Mouse (Mus musculus) forebrain, embryonic 14.5 days (tissue): Measurements from ENCODE around the gene Pde2a. TPM values are rescaled to one million over a fixed set of nuclear protein-coding genes. Genes with fewer than 3 reads are reported as not detected.
A peak's percentile ranks its signal among the peaks of the same experiment; 100 is the strongest.

Source experiments
- ATAC-seq: fragments of 200-750 bp; cut with Nextera tagmentation; 2 replicates; pipeline ENCODE4 v1.8.0; 2017; ENCODE audit warnings: mild to moderate bottlenecking, moderate library complexity
- DNase-seq: peaks from one replicate; pipeline ENCODE4 v3.0.0-alpha.2; 2015; ENCODE audit warnings: low spot score
- H3K27ac ChIP-seq: fragments of 300-500 bp; sonication (generic); 2 replicates; pipeline ENCODE4 v1.5.1; 2014; ENCODE audit warnings: low read depth, mild to moderate bottlenecking, control low read depth, low read length, moderate library complexity
- H3K27me3 ChIP-seq: fragments of 300-500 bp; sonication (generic); replicated peaks from 2 replicates; pipeline ENCODE4 v1.6.1; 2014; ENCODE audit warnings: low read length, control low read depth, mixed read lengths; ENCODE audit not compliant: control insufficient read depth, insufficient read depth
- H3K36me3 ChIP-seq: fragments of 300-500 bp; sonication (generic); 2 replicates; pipeline ENCODE4 v1.6.1; 2014; ENCODE audit warnings: low read length, control low read depth; ENCODE audit not compliant: control insufficient read depth, insufficient read depth
- H3K4me1 ChIP-seq: fragments of 300-500 bp; sonication (generic); 2 replicates; pipeline ENCODE4 v1.6.1; 2014; ENCODE audit warnings: antibody characterized with exemption, low read length, control low read depth; ENCODE audit not compliant: control insufficient read depth, insufficient read depth
- H3K4me2 ChIP-seq: fragments of 300-500 bp; sonication (generic); 2 replicates; pipeline ENCODE4 v1.6.1; 2014; ENCODE audit warnings: mild to moderate bottlenecking, control low read depth, low read length
- H3K4me3 ChIP-seq: fragments of 300-500 bp; sonication (generic); 2 replicates; pipeline ENCODE4 v1.5.1; 2014; ENCODE audit warnings: low read depth, low read length, control low read depth
- H3K9ac ChIP-seq: fragments of 300-500 bp; sonication (generic); 2 replicates; pipeline ENCODE4 v1.6.1; 2014; ENCODE audit warnings: mild to moderate bottlenecking, low read length, control low read depth, moderate library complexity
- H3K9me3 ChIP-seq: fragments of 300-500 bp; sonication (generic); replicated peaks from 2 replicates; pipeline ENCODE4 v1.6.1; 2016; ENCODE audit warnings: low read length, control low read depth, mixed read lengths; ENCODE audit not compliant: control insufficient read depth
- WGBS: fragments of 180-500 bp; shearing (Covaris S2); extraction: QIAGEN DNeasy Blood & Tissue Kit; methylation state at CpG from one replicate; pipeline ENCODE4 v1.1.7; 2014; 5-methylcytosine and 5-hydroxymethylcytosine counted together
- polyA plus RNA-seq: library from polyadenylated mRNA; unstranded; fragments of >200 nt; fragmentation: Nextera tagmentation; extraction: Ambion mirVana; gene quantifications from 2 replicates; pipeline ENCODE4 v1.2.1, GENCODE M21; 2014

The Pde2a gene
- polyA plus RNA-seq, 1 experiment from 2014 or later: 27.0 TPM

DNA sequence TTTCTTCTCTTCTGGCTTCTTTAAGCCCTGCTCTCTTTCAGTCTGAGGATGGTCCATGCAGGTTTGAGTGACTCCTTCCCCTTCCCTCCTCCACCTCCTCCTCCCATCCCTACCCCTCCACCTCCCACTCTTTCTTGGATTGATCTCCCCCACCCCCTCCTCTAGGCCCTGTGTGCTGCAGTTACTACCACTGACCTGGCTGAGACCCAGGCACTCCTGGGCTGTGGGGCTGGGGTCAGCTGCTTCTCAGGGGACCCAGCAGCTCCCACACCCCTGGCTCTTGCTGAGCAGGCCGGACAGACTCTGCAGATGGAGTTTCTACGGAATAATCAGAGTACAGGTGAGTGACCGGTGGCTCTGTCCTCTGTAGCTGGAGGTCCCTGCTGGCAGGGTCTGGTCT, 26.9 kb upstream of the Pde2a start:
- Histone ChIP-seq H3K36me3 (no peaks in the 10 kb centered on the region), H3K9me3 (no peaks in the 10 kb centered on the region), H3K4me3 (no peak overlapping the region), H3K4me2 (no peak overlapping the region), H3K4me1 (no peaks in the 10 kb centered on the region), H3K9ac (no peak overlapping the region), H3K27me3 (no peaks in the 10 kb centered on the region), H3K27ac (no peak overlapping the region)
- DNase-seq (no peak), ATAC-seq (no peak)
- 72% methylated on average over 3 of the region's 3 CpGs for WGBS

DNA sequence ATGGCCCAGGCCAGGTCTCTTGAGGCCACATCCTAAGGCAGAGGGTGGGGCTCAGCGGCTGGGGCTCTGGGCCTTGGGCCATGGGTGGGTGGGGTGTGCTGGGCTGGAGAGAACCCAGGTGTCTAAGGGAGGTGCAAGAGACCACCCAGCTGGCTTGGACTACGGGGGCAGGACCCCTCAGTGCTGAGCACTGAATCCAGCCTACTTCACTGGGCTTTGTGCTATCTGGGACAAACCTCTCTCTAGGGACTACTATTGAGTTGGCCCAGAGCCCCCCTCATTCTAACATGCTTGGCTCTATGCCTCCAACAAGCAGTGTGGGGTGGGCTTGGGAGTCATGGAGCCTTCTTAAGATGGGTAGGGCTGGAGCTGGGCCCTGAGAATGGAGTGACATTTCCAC, 26.0 kb upstream of the Pde2a start:
- Histone ChIP-seq H3K27ac (no peak overlapping the region), H3K36me3 (no peaks in the 10 kb centered on the region), H3K4me1 (no peaks in the 10 kb centered on the region), H3K27me3 (no peaks in the 10 kb centered on the region), H3K4me2 (no peak overlapping the region), H3K9ac (no peak overlapping the region), H3K9me3 (no peaks in the 10 kb centered on the region), H3K4me3 (no peak overlapping the region)
- 95% methylated on average over 2 of the region's 2 CpGs for WGBS
- DNase-seq (no peak), ATAC-seq (no peak)

DNA sequence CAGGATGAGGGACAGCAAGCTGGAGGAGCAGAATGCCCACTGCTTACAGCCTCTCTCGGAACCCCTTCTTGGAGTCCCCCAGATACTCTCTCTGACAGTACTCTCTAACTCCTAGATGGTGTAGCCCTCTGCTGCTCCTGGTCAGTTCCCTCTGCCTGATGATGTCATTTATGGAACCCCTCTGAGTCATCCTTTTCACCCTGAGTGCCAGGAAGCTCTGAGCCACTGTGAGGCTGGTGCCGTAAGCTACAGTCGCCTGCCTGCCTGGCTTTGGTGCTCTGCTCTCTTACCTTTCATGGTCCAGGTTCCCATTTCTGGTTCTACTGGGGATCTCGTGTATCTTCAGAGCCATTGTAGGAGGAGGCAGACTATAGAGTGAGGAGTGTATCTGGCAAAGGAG, 24.3 kb upstream of the Pde2a start:
- H3K4me3 ChIP-seq: no peak overlapping the region
- H3K9me3 ChIP-seq: no peaks in the 10 kb centered on the region
- H3K4me2 ChIP-seq: no peak overlapping the region
- no peaks in the 10 kb centered on the region for H3K27me3 ChIP-seq
- H3K9ac ChIP-seq: no peak overlapping the region
- H3K36me3 ChIP-seq: no peaks in the 10 kb centered on the region
- no peak overlapping the region for H3K27ac ChIP-seq
- H3K4me1 ChIP-seq: no peaks in the 10 kb centered on the region
- DNase-seq (no peak), ATAC-seq (no peak)
- 89% methylated on average over 4 of the region's 4 CpGs for WGBS

DNA sequence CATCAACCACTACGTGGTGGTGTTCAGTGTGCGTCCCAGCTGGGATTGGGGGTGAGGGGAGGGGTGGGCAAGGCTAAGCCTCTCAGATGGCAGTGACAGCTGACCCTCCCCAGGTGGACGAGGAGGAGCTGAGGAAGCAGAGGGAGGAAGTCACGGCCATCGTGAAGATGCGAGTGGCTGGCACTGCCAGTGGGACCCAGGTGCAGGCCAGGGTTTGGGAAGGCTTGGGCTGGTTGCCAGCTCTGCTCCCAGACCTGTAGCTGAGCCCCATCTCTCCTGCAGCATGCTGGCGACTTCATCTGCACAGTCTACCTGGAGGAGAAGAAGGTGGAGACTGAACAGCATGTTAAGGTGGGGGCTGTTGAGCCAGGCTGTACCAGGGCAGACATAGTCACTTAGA, 20.0 kb upstream of the Pde2a start:
- no peak for DNase-seq
- H3K36me3 ChIP-seq: no peaks in the 10 kb centered on the region
- H3K9me3 ChIP-seq: no peaks in the 10 kb centered on the region
- no peaks in the 10 kb centered on the region for H3K27me3 ChIP-seq
- 86% methylated on average over 7 of the region's 7 CpGs for WGBS
- H3K9ac ChIP-seq: no peak overlapping the region
- H3K27ac ChIP-seq: no peak overlapping the region
- H3K4me2 ChIP-seq: no peak overlapping the region
- no peak overlapping the region for H3K4me3 ChIP-seq
- no peaks in the 10 kb centered on the region for H3K4me1 ChIP-seq
- ATAC-seq: no peak

DNA sequence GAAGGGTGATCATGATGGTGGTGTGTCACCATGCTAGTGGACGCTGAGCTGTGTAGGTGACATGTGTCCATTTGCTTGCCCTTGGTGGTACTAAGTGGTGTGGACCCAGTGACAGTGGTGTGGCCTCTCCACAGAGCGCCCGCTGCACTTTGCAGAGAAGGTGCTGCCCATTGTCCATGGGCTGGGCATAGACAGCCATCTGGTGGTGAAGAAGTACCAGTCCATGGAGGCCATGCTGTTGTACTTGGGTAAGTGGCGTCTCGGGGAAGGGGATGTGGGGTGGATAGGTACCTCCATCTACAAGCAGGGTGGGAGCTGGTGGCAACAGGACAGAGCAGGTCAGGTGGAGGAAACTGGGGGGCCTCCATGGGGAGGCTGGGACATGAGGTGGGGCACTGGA, 17.7 kb upstream of the Pde2a start:
- H3K4me1 ChIP-seq: no peaks in the 10 kb centered on the region
- DNase-seq (no peak), ATAC-seq (no peak)
- H3K4me3 ChIP-seq: no peak overlapping the region
- H3K9me3 ChIP-seq: no peaks in the 10 kb centered on the region
- no peak overlapping the region for H3K9ac ChIP-seq
- 94% methylated on average over 5 of the region's 5 CpGs for WGBS
- no peaks in the 10 kb centered on the region for H3K36me3 ChIP-seq
- no peak overlapping the region for H3K27ac ChIP-seq
- no peak overlapping the region for H3K4me2 ChIP-seq
- H3K27me3 ChIP-seq: no peaks in the 10 kb centered on the region

DNA sequence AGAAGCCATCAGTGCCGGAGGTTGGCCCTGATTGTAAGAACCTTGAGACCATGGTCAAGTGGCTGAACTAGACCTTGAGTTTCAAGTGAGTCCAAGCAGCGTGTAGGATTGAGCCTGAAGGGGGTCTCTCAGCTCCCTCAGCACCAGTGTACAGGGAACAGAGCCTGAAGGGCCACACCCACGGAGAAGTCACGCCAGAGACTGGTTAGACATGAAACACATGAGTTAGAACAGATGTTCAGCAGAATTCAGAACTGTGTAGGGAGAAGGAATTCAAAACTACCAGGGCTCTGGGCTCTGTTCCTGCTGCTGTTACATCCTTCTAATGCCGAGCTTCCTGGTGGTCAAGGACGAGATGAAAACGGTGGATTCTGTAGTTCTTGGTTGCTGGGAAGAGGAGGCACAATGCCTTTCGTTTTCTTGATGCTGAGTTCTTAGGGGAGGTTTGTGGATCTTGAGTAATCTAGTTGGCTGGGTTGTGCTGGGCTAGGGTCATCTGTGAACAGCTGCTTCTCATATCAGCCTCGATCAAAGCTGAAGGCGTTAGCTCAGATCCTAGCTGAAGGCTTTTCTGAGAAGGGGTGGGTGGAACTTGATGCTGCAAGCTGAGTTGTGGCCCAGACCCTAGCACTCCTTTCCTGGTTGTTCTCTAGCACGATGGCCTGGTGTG, 11.1 kb upstream of the Pde2a start, which contains the start of gene Gm45837:
Gene Gm45837, plus strand, starts transcription at position 620 of the 670 bp plus-strand sequence.
- Histone ChIP-seq H3K27me3 (no peaks in the 10 kb centered on the region), H3K9me3 (no peaks in the 10 kb centered on the region), H3K4me2 (no peak within 1 kb of the TSS), H3K9ac (no peak within 1 kb of the TSS), H3K36me3 (no peaks in the 10 kb centered on the region), H3K4me1 (peaks cover 8% of the 10 kb centered on the region), H3K27ac (no peak within 1 kb of the TSS), H3K4me3 (no peak within 1 kb of the TSS)
- 79% methylated on average over 11 of the region's 11 CpGs for WGBS
- no peak for ATAC-seq
- no peak for DNase-seq

DNA sequence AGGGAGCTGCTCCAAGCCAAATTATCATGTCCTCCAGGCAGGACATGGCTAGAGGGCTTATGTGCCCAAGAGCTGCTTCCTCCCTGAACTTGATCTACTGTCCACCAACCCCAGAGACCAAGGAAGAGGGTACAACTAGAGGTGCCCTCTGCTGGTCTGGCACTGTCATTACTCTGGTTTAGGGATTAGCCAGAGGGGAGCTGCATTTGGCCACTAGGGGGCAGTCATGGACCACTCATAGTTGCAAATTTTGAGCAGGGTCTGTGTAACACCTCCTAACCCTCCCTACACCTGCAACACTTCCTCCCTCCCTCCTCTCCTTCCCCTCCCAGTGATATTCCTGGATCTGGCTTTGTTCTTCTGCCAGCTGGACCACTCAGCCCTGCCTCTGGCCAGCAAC, 8.7 kb upstream of the Pde2a start:
- Histone ChIP-seq H3K4me2 (no peak overlapping the region), H3K4me1 (peaks cover 14% of the 10 kb centered on the region), H3K36me3 (no peaks in the 10 kb centered on the region), H3K9ac (no peak overlapping the region), H3K27me3 (no peaks in the 10 kb centered on the region), H3K9me3 (no peaks in the 10 kb centered on the region), H3K27ac (no peak overlapping the region), H3K4me3 (no peak overlapping the region)
- ATAC-seq (peak; percentile 63), DNase-seq (peak; percentile 90)

DNA sequence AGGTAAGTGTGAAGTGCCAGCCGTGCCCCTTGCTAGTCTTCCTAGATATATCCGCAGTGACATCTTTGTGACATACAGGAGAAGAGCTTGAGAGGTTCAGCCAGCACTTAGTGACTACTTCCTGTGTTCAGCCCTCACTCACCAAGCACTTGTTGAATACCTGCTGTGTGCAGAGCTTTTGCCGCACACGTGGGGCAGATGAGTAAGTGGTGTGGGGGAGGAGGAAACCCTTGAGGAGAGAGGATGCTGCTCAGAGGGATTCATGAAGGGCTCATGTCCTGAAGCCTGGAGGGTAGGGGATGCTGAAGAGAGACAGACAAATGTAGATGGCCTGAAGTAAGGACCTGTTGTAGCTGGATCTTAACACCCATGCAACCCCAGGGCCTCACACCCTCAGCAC, 7.3 kb upstream of the Pde2a start:
- H3K27me3 ChIP-seq: no peaks in the 10 kb centered on the region
- no peak overlapping the region; the same call in 1 of the 2 replicates for H3K27ac ChIP-seq
- DNase-seq (no peak), ATAC-seq (no peak)
- no peak overlapping the region for H3K4me2 ChIP-seq
- no peak overlapping the region for H3K9ac ChIP-seq
- H3K4me3 ChIP-seq: no peak overlapping the region
- H3K4me1 ChIP-seq: peaks cover 18% of the 10 kb centered on the region
- H3K9me3 ChIP-seq: no peaks in the 10 kb centered on the region
- WGBS: 51% methylated on average over 4 of the region's 4 CpGs
- H3K36me3 ChIP-seq: no peaks in the 10 kb centered on the region

DNA sequence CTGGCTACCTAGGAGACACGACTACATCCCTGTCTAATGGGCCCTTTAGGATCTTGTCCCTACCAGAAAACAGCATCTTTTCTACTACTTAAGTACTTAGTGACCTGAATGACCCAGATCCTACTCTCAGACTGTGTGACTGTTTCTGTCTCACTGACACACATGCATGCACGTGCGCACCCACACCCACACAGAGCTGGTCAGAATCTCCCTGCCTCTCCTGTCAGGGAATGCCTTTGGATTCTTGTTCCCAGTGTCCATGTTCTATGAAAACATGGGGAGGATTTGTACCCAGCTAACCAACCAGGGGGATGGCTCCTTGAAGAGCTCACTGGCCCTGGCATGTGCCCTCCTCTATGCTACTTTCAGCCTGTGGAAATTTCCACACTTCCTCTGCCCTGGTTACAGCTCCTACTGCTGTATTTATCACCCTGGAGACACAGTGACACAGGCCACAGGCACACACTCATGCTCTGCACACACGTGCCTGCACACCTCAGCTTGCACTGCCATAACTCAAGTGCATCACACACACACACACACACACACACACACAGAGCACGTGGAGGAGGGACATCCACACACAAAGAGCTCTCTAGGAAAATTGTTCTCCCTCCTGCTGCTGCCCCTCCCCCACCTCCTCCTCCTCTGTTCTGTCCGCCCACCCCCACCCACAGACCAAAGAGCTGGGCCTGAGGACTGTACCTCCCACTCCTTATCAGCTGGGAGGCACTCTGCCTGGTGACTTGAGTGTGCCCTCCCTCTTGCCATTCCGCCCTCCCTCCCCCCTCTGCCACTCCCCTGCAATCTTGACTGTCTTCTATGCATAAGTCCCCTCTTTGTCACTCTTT, 6.6 kb upstream of the Pde2a start:
- peaks cover 20% of the 10 kb centered on the region for H3K4me1 ChIP-seq
- no peaks in the 10 kb centered on the region for H3K9me3 ChIP-seq
- H3K36me3 ChIP-seq: no peaks in the 10 kb centered on the region
- 31% methylated on average over 7 of the region's 7 CpGs for WGBS
- H3K9ac ChIP-seq: 0 out of 2 replicates have a peak overlapping the region, but pooled peaks have one; percentile 29
- H3K4me3 ChIP-seq: no peak overlapping the region
- DNase-seq (peak; percentile 66), ATAC-seq (peak; percentile 60)
- H3K27me3 ChIP-seq: 0 out of 2 replicates have a peak, but pooled peaks cover 2% of the 10 kb centered on the region
- H3K4me2 ChIP-seq: no peak overlapping the region
- H3K27ac ChIP-seq: peak overlapping the region; percentile 65
